Mouse (Mus musculus) testis, adult 2 months (tissue): Measurements from ENCODE around the gene Tulp4.

Experiments
- CTCF ChIP-seq: fragments of 200-500 bp; IDR thresholded peaks from 2 replicates; pipeline ENCODE4 v1.5.1; 2012; ENCODE audit warnings: low read depth, mild to moderate bottlenecking, inconsistent platforms, low read length, moderate library complexity; ENCODE audit not compliant: control insufficient read depth, insufficient read depth, insufficient replicate concordance
- POLR2A ChIP-seq: fragments of 200-500 bp; IDR thresholded peaks from 2 replicates; pipeline ENCODE4 v1.6.1; 2012; ENCODE audit warnings: low read depth, mild to moderate bottlenecking, inconsistent platforms, low read length, moderate library complexity; ENCODE audit not compliant: control insufficient read depth

- TF ChIP-seq POLR2A (no peak), CTCF (no peak)
Observed at GRCm38 (mm10) chr17:6197491-6197890, 91.3 kb downstream of the Tulp4 start.
